Mouse (Mus musculus) hematopoietic multipotent progenitor cell, adult 10-12 weeks (in vitro differentiated cells): Measurements from ENCODE around the gene Lamtor2. TPM values are rescaled to one million over a fixed set of nuclear protein-coding genes. Genes with fewer than 3 reads are reported as not detected.

Source experiments
- polyA plus RNA-seq: library from polyadenylated mRNA; stranded (reverse); fragments of >175 nt; gene quantifications from 2 replicates; pipeline ENCODE4 v1.2.3, GENCODE M21; 2012; ENCODE audit warnings: low replicate concordance

Lamtor2 gene
- polyA plus RNA-seq: 34.9 and 125 TPM in 2 replicates

GRCm38 (mm10) chr3:88552676-88553524, at the start of gene Lamtor2:
Gene Lamtor2 (minus strand): TSS chr3:88553074.

GRCm38 (mm10) chr3:88575540-88575939, 22.7 kb upstream of the Lamtor2 start, which contains the start of gene Ssr2:
Gene Ssr2 (plus strand): TSS chr3:88575876.

GRCm38 (mm10) chr3:88553525-88553879, 628 bp upstream of the Lamtor2 start, which contains the start of gene Ubqln4:
Gene Ubqln4 (plus strand): TSS chr3:88553758.

GRCm38 (mm10) chr3:88548180-88548917, 4.5 kb downstream of the Lamtor2 start, which contains the start of gene Rab25:
Gene Rab25 (minus strand): TSS chr3:88548300.

GRCm38 (mm10) chr3:88532299-88532674, 20.6 kb downstream of the Lamtor2 start, which contains the start of gene Mex3a:
Gene Mex3a (plus strand): TSS chr3:88532395.

GRCm38 (mm10) chr3:88509692-88510420, 43.0 kb downstream of the Lamtor2 start, which contains the start of gene Lmna:
Gene Lmna (minus strand): TSS chr3:88509956.

Other genes with a start within 250 kb of the Lamtor2 start
- 28.3 and 133 TPM in 2 replicates for gene Glmp, start 228.1 kb downstream of the Lamtor2 start, polyA plus RNA-seq
- 0.81 and 2.4 TPM in 2 replicates for gene Tmem79, start 216.9 kb downstream of the Lamtor2 start, polyA plus RNA-seq
- gene Smg5, start 216.8 kb downstream of the Lamtor2 start, polyA plus RNA-seq: 67.3 and 68.3 TPM in 2 replicates
- gene Paqr6, start 188.5 kb downstream of the Lamtor2 start, polyA plus RNA-seq: 0.22 TPM in 1 of 2 replicates, not detected in the other
- not detected in 2 replicates for gene Bglap3, start 180.3 kb downstream of the Lamtor2 start, polyA plus RNA-seq
- not detected in 2 replicates for gene Bglap2, start 174.4 kb downstream of the Lamtor2 start, polyA plus RNA-seq
- not detected in 2 replicates for gene Bglap, start 168.6 kb downstream of the Lamtor2 start, polyA plus RNA-seq
- gene Pmf1, start 142.7 kb downstream of the Lamtor2 start, polyA plus RNA-seq: 86.8 and 96.4 TPM in 2 replicates
- 3.3 and 9.8 TPM in 2 replicates for gene Slc25a44, start 127.9 kb downstream of the Lamtor2 start, polyA plus RNA-seq
- gene Sema4a, start 91.9 kb downstream of the Lamtor2 start, polyA plus RNA-seq: 87.8 and 314 TPM in 2 replicates
- gene Lmna, start 43.1 kb downstream of the Lamtor2 start, polyA plus RNA-seq: 37.6 and 43.2 TPM in 2 replicates
- gene Mex3a, start 20.7 kb downstream of the Lamtor2 start, polyA plus RNA-seq: 1.2 and 1.6 TPM in 2 replicates
- 0.21 TPM in 1 of 2 replicates, not detected in the other for gene Rab25, start 4.8 kb downstream of the Lamtor2 start, polyA plus RNA-seq
- 40.8 and 50.4 TPM in 2 replicates for gene Ubqln4, start 684 bp upstream of the Lamtor2 start, polyA plus RNA-seq
- 19.9 and 162 TPM in 2 replicates for gene Ssr2, start 22.8 kb upstream of the Lamtor2 start, polyA plus RNA-seq
- 309 and 746 TPM in 2 replicates for gene Arhgef2, start 52.9 kb upstream of the Lamtor2 start, polyA plus RNA-seq
- not detected in 2 replicates for gene Rxfp4, start 100.1 kb upstream of the Lamtor2 start, polyA plus RNA-seq
- 21.4 and 31.5 TPM in 2 replicates for gene Khdc4, start 132.7 kb upstream of the Lamtor2 start, polyA plus RNA-seq
- gene Rit1, start 163.8 kb upstream of the Lamtor2 start, polyA plus RNA-seq: 27.1 and 47.2 TPM in 2 replicates
- gene Syt11, start 222.1 kb upstream of the Lamtor2 start, polyA plus RNA-seq: 5.3 and 8.0 TPM in 2 replicates